ENCODE assay signal across 22 mouse cellular contexts in the genomic region with DNA sequence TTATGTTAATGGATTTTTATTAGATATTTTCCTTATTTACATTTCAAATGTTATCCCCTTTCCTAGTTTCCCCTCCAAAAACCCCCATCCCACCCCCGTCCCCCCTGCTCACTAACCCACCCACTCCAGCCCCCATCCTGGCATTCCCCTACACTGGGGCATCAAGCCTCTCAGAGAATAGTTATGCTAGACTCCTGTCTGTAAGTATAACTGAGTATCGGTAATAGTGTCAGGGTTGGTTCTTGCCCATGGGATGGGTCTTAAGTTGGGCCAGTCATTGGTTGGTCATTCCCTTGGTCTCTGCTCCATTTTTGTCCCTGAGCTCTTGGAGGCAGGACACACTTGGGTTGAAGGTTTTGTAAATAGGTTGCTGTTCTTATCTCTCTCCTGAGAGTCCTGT.
A peak's percentile ranks its signal among the peaks of the same experiment; 100 is the strongest.
DNase-seq lines count a peak whose midpoint lies in the region; ATAC-seq lines count a peak whose summit lies in the region.
"Had no signal": no experiment of that assay in that cellular context is flagged by ENCODE, and none has a peak within 500 bp of the region (broad histone marks: within the 10 kb centered on the region; RNA-seq: fewer than 3 reads in every experiment).

No protein-coding gene starts in this region.

- peak; percentile 57 for DNase-seq in heart, adult 11 months
- DNase-seq in heart, adult 18-20 months: no peak
- DNase-seq in midbrain, embryonic 11.5 days (ENCODE audit: low spot score, missing footprints): no peak
- no peak for DNase-seq in midbrain, embryonic 14.5 days
- DNase-seq: adrenal gland, adult 2 months; adrenal gland, postnatal 10 days; adrenal gland, postnatal 25 days; cerebellum, adult 11-12 months; cerebellum, adult 8-10 months; cerebellum, adult 9-11 months; cerebellum, postnatal 14 days; cerebellum, postnatal 36 days; embryo, embryonic 11 days had no signal

- 74% methylated on average over 2 of the region's 2 CpGs for WGBS in midbrain, embryonic 11.5 days
- WGBS in midbrain, embryonic 14.5 days: 80% methylated on average over 2 of the region's 2 CpGs
- WGBS in midbrain, embryonic 13.5 days: 86% methylated on average over 2 of the region's 2 CpGs
- WGBS in midbrain, embryonic 15.5 days: 93% methylated on average over 2 of the region's 2 CpGs

- H3K9me3 ChIP-seq in midbrain, embryonic 11.5 days (ENCODE audit: control insufficient read depth, low read length): no peaks in the 10 kb centered on the region
- no peaks in the 10 kb centered on the region for H3K9me3 ChIP-seq in midbrain, embryonic 14.5 days (ENCODE audit: control insufficient read depth, low read length)
- H3K9me3 ChIP-seq in midbrain, embryonic 13.5 days: no peaks in the 10 kb centered on the region
- H3K9me3 ChIP-seq in midbrain, embryonic 15.5 days: no peaks in the 10 kb centered on the region
- H3K9me3 ChIP-seq: embryonic facial prominence, embryonic 13.5 days; embryonic facial prominence, embryonic 15.5 days; forebrain, embryonic 10.5 days; forebrain, embryonic 12.5 days had no signal

- no peaks in the 10 kb centered on the region for H3K36me3 ChIP-seq in midbrain, embryonic 11.5 days (ENCODE audit: control insufficient read depth, insufficient read depth, low read length)
- no peaks in the 10 kb centered on the region for H3K36me3 ChIP-seq in midbrain, embryonic 14.5 days (ENCODE audit: control insufficient read depth, insufficient read depth, low read length)
- no peaks in the 10 kb centered on the region for H3K36me3 ChIP-seq in midbrain, embryonic 13.5 days
- no peaks in the 10 kb centered on the region for H3K36me3 ChIP-seq in midbrain, embryonic 15.5 days (replicated peaks)
- H3K36me3 ChIP-seq: embryonic facial prominence, embryonic 13.5 days; embryonic facial prominence, embryonic 15.5 days; forebrain, embryonic 10.5 days; forebrain, embryonic 12.5 days had no signal

- H3K9ac ChIP-seq in midbrain, embryonic 11.5 days (ENCODE audit: low read length): no peak overlapping the region
- no peak overlapping the region for H3K9ac ChIP-seq in midbrain, embryonic 14.5 days (replicated peaks; ENCODE audit: low read length)
- H3K9ac ChIP-seq in midbrain, embryonic 13.5 days (replicated peaks): no peak overlapping the region
- no peak overlapping the region for H3K9ac ChIP-seq in midbrain, embryonic 15.5 days
- H3K9ac ChIP-seq: embryonic facial prominence, embryonic 13.5 days; embryonic facial prominence, embryonic 15.5 days; forebrain, embryonic 12.5 days had no signal

- H3K4me2 ChIP-seq in midbrain, embryonic 11.5 days: no peak overlapping the region
- H3K4me2 ChIP-seq in midbrain, embryonic 14.5 days (ENCODE audit: low read length): no peak overlapping the region
- H3K4me2 ChIP-seq in midbrain, embryonic 13.5 days (replicated peaks): no peak overlapping the region
- H3K4me2 ChIP-seq in midbrain, embryonic 15.5 days: no peak overlapping the region
- H3K4me2 ChIP-seq: embryonic facial prominence, embryonic 13.5 days; embryonic facial prominence, embryonic 15.5 days; forebrain, embryonic 12.5 days had no signal

- H3K27ac ChIP-seq in midbrain, embryonic 11.5 days (ENCODE audit: low read depth, low read length): no peak overlapping the region
- H3K27ac ChIP-seq in midbrain, embryonic 14.5 days (replicated peaks; ENCODE audit: low read depth, low read length): no peak overlapping the region
- H3K27ac ChIP-seq in midbrain, embryonic 13.5 days: no peak overlapping the region
- no peak overlapping the region for H3K27ac ChIP-seq in midbrain, embryonic 15.5 days
- H3K27ac ChIP-seq: embryonic facial prominence, embryonic 13.5 days; embryonic facial prominence, embryonic 15.5 days; forebrain, embryonic 10.5 days; forebrain, embryonic 12.5 days had no signal

- no peaks in the 10 kb centered on the region for H3K4me1 ChIP-seq in midbrain, embryonic 11.5 days (ENCODE audit: control insufficient read depth, insufficient read depth, low read length)
- H3K4me1 ChIP-seq in midbrain, embryonic 14.5 days (ENCODE audit: control insufficient read depth, insufficient read depth, low read length): no peaks in the 10 kb centered on the region
- no peaks in the 10 kb centered on the region for H3K4me1 ChIP-seq in midbrain, embryonic 13.5 days (replicated peaks)
- H3K4me1 ChIP-seq in midbrain, embryonic 15.5 days: no peaks in the 10 kb centered on the region
- H3K4me1 ChIP-seq: embryonic facial prominence, embryonic 13.5 days; embryonic facial prominence, embryonic 15.5 days; forebrain, embryonic 10.5 days; forebrain, embryonic 12.5 days had no signal

- H3K27me3 ChIP-seq in midbrain, embryonic 11.5 days (ENCODE audit: control insufficient read depth, insufficient read depth, low read length): no peaks in the 10 kb centered on the region
- H3K27me3 ChIP-seq in midbrain, embryonic 14.5 days (ENCODE audit: control insufficient read depth, insufficient read depth, low read length): no peaks in the 10 kb centered on the region
- H3K27me3 ChIP-seq in midbrain, embryonic 13.5 days: no peaks in the 10 kb centered on the region
- H3K27me3 ChIP-seq in midbrain, embryonic 15.5 days (replicated peaks): no peaks in the 10 kb centered on the region
- H3K27me3 ChIP-seq: embryonic facial prominence, embryonic 13.5 days; embryonic facial prominence, embryonic 15.5 days; forebrain, embryonic 12.5 days had no signal

- H3K4me3 ChIP-seq in midbrain, embryonic 11.5 days (ENCODE audit: low read depth, low read length): no peak overlapping the region
- H3K4me3 ChIP-seq in midbrain, embryonic 14.5 days (replicated peaks; ENCODE audit: low read depth, low read length): no peak overlapping the region
- no peak overlapping the region for H3K4me3 ChIP-seq in midbrain, embryonic 13.5 days (replicated peaks)
- no peak overlapping the region for H3K4me3 ChIP-seq in midbrain, embryonic 15.5 days
- H3K4me3 ChIP-seq: embryonic facial prominence, embryonic 13.5 days; embryonic facial prominence, embryonic 15.5 days; erythroblast, embryonic 14.5 days; forebrain, embryonic 10.5 days; forebrain, embryonic 12.5 days had no signal

- 0 out of 2 replicates have a peak, but pooled peaks have one; percentile 41 for ATAC-seq in midbrain, embryonic 11.5 days (ENCODE audit: low FRiP score)
- ATAC-seq in midbrain, embryonic 14.5 days (ENCODE audit: low FRiP score, low TSS enrichment): no peak
- peak; percentile 60; the same call in 1 of the 2 replicates for ATAC-seq in midbrain, embryonic 13.5 days
- no peak for ATAC-seq in midbrain, embryonic 15.5 days (replicated peaks)
- ATAC-seq: forebrain, embryonic 14.5 days; forebrain, embryonic 16.5 days had no signal

Comparison
In these comparisons a context has a peak if more than half of its experiments do, and no peak if none do; other contexts are left out.
1. ATAC-seq: peak in midbrain, embryonic 11.5 days (single experiment) and midbrain, embryonic 13.5 days (single experiment); none in midbrain, embryonic 14.5 days (single experiment) and midbrain, embryonic 15.5 days (single experiment).